Mouse (Mus musculus) CH12.LX (cell line): ENCODE results near the gene Chd4. TPM values are rescaled to one million over a fixed set of nuclear protein-coding genes. Genes with fewer than 3 reads are reported as not detected.

Experiments
- DNase-seq: peaks from one replicate; pipeline ENCODE4 v3.0.0-alpha.2; 2013; ENCODE audit errors: extremely low read depth
- H3K27ac ChIP-seq: 2 replicates; pipeline ENCODE4 v1.5.1; 2012; ENCODE audit warnings: low read depth, mild to moderate bottlenecking, control low read depth, moderate library complexity; ENCODE audit not compliant: insufficient read depth
- H3K27me3 ChIP-seq: replicated peaks from 2 replicates; pipeline ENCODE3; 2012; ENCODE audit warnings: inconsistent platforms
- H3K36me3 ChIP-seq, 2 experiments: replicated peaks in 1 of 2; 2 replicates each; pipeline versions ENCODE3 to v1.6.1; 2012; ENCODE audit warnings: inconsistent platforms in 1 of 2, low read length in 1 of 2, mild to moderate bottlenecking in 1 of 2, mixed read lengths in 1 of 2, moderate library complexity in 1 of 2; ENCODE audit not compliant: control insufficient read depth in 1 of 2, insufficient read depth in 1 of 2
- H3K4me1 ChIP-seq, 2 experiments: 2 replicates each; pipeline ENCODE4 v1.6.1; 2012; ENCODE audit warnings: inconsistent platforms in 1 of 2, moderate library complexity in 1 of 2; ENCODE audit not compliant: insufficient read depth in 2 of 2, control insufficient read depth in 1 of 2
- H3K4me2 ChIP-seq: 2 replicates; pipeline ENCODE4 v1.6.1; 2012; ENCODE audit warnings: low read depth, mild to moderate bottlenecking, control low read depth; ENCODE audit not compliant: poor library complexity, insufficient read depth, severe bottlenecking
- H3K4me3 ChIP-seq, 3 experiments: fragments of 150-350 bp in 1 of 3; sonication (generic) in 1 of 3; replicated peaks in 1 of 3; 2 replicates each; pipeline versions ENCODE3 to v1.5.1; 2011 to 2012; ENCODE audit warnings: low read depth in 2 of 3, low read length in 2 of 3, mild to moderate bottlenecking in 2 of 3, moderate library complexity in 2 of 3, control low read depth in 1 of 3, improper control_type of control experiment in 1 of 3, inconsistent platforms in 1 of 3, mixed read lengths in 1 of 3; ENCODE audit not compliant: poor library complexity in 1 of 3
- H3K79me2 ChIP-seq: replicated peaks from 2 replicates; pipeline ENCODE4 v1.6.1; 2012; ENCODE audit warnings: mild to moderate bottlenecking, moderate library complexity; ENCODE audit not compliant: control insufficient read depth, poor library complexity, insufficient read depth, severe bottlenecking; ENCODE audit errors: extremely low read depth
- H3K9ac ChIP-seq: 2 replicates; pipeline ENCODE4 v1.6.1; 2012; ENCODE audit warnings: low read depth, mild to moderate bottlenecking, control low read depth, moderate library complexity; ENCODE audit not compliant: insufficient read depth
- H3K9me3 ChIP-seq: replicated peaks from 2 replicates; pipeline ENCODE3; 2012; ENCODE audit warnings: low read length, inconsistent platforms, mixed read lengths
- CHD1 ChIP-seq: IDR thresholded peaks from 2 replicates; pipeline ENCODE4 v1.6.1; 2012; ENCODE audit warnings: low read depth, low read length, improper control_type of control experiment, inconsistent platforms
- CTCF ChIP-seq, 2 experiments: IDR thresholded peaks in 1 of 2; conservative IDR thresholded peaks in 1 of 2; 2 replicates each; pipeline ENCODE4 v1.5.1; 2011 to 2012; ENCODE audit warnings: low read depth in 2 of 2, low read length in 2 of 2, improper control_type of control experiment in 1 of 2, inconsistent platforms in 1 of 2, mild to moderate bottlenecking in 1 of 2, moderate library complexity in 1 of 2
- EP300 ChIP-seq: IDR thresholded peaks from 2 replicates; pipeline ENCODE4 v1.6.1; 2011; ENCODE audit warnings: low read length, improper control_type of control experiment
- ETS1 ChIP-seq: conservative IDR thresholded peaks from 2 replicates; pipeline ENCODE4 v1.6.1; 2012; ENCODE audit warnings: low read depth, mild to moderate bottlenecking, inconsistent platforms, low read length, improper control_type of control experiment, moderate library complexity
- GABPA ChIP-seq: IDR thresholded peaks from 2 replicates; pipeline ENCODE4 v1.6.1; 2012; ENCODE audit warnings: low read depth, low read length, improper control_type of control experiment, inconsistent platforms; ENCODE audit not compliant: insufficient replicate concordance
- JUN ChIP-seq: IDR thresholded peaks from 2 replicates; pipeline ENCODE4 v1.6.1; 2011; ENCODE audit warnings: low read depth, mild to moderate bottlenecking, low read length, improper control_type of control experiment, moderate library complexity; ENCODE audit not compliant: insufficient read depth
- JUND ChIP-seq: conservative IDR thresholded peaks from 2 replicates; pipeline ENCODE4 v1.6.1; 2011; ENCODE audit warnings: low read depth, low read length, improper control_type of control experiment
- MAFK ChIP-seq: IDR thresholded peaks from 2 replicates; pipeline ENCODE4 v1.6.1; 2011; ENCODE audit warnings: low read length, improper control_type of control experiment; ENCODE audit not compliant: insufficient replicate concordance
- MAZ ChIP-seq: IDR thresholded peaks from 2 replicates; pipeline ENCODE4 v1.6.1; 2012; ENCODE audit warnings: low read depth, mild to moderate bottlenecking, inconsistent platforms, low read length, improper control_type of control experiment, moderate library complexity
- MEF2A ChIP-seq: IDR thresholded peaks from 2 replicates; pipeline ENCODE4 v1.6.1; 2014; ENCODE audit warnings: low read depth, mild to moderate bottlenecking, inconsistent platforms, low read length, improper control_type of control experiment, borderline replicate concordance
- MXI1 ChIP-seq: IDR thresholded peaks from 2 replicates; pipeline ENCODE4 v1.6.1; 2011; ENCODE audit warnings: mild to moderate bottlenecking, low read depth, low read length, improper control_type of control experiment
- RAD21 ChIP-seq: IDR thresholded peaks from 2 replicates; pipeline ENCODE4 v1.6.1; 2011; ENCODE audit warnings: low read depth, mild to moderate bottlenecking, low read length, improper control_type of control experiment, moderate library complexity
- SMC3 ChIP-seq: IDR thresholded peaks from 2 replicates; pipeline ENCODE4 v1.6.1; 2011; ENCODE audit warnings: low read depth, low read length, improper control_type of control experiment
- TBP ChIP-seq: conservative IDR thresholded peaks from 2 replicates; pipeline ENCODE4 v1.6.1; 2011; ENCODE audit warnings: low read depth, low read length, improper control_type of control experiment
- USF1 ChIP-seq: IDR thresholded peaks from 2 replicates; pipeline ENCODE4 v1.6.1; 2014; ENCODE audit warnings: low read depth, mild to moderate bottlenecking, inconsistent platforms, low read length, improper control_type of control experiment
- USF2 ChIP-seq: conservative IDR thresholded peaks from 2 replicates; pipeline ENCODE4 v1.6.1; 2011; ENCODE audit warnings: low read depth, low read length, improper control_type of control experiment
- ZC3H11A ChIP-seq: IDR thresholded peaks from 2 replicates; pipeline ENCODE4 v1.6.1; 2012; ENCODE audit warnings: low read depth, mild to moderate bottlenecking, inconsistent platforms, low read length, improper control_type of control experiment
- ZKSCAN1 ChIP-seq: IDR thresholded peaks from 2 replicates; pipeline ENCODE4 v1.6.1; 2012; ENCODE audit warnings: low read depth, inconsistent platforms, low read length, improper control_type of control experiment, borderline replicate concordance
- dilution Hi-C: fragments of 300-500 bp; cut with MboI; formaldehyde crosslinking; loops from 2 replicates; pipeline ENCODE4 v1.14.3; 2020; ENCODE audit warnings: low sequenced_read_pairs; ENCODE audit not compliant: extremely low pct_unique_long_range_greater_than_20kb, extremely low pct_ligation_motif_present
- in situ Hi-C: fragments of 300-500 bp; cut with MboI; formaldehyde crosslinking; loops from 3 replicates; pipeline ENCODE4 v1.14.3; 2019; ENCODE audit warnings: low sequenced_read_pairs, low pct_ligation_motif_present, low pct_unique_long_range_greater_than_20kb, mixed read lengths
- polyA plus RNA-seq: library from polyadenylated mRNA; unstranded; fragments of >175 nt; gene quantifications from 2 replicates; pipeline ENCODE4 v1.2.1, GENCODE M21; 2012; ENCODE audit warnings: low read depth; ENCODE audit not compliant: insufficient read length
- total RNA-seq, 2 experiments: library from RNA; depleted of rRNA; stranded (reverse); fragments of 300-350 nt in 1 of 2; fragments of >200 nt in 1 of 2; gene quantifications; 2 replicates each; pipeline ENCODE4 v1.2.3; 2012 to 2014

Chd4 gene
- total and polyA plus RNA-seq, 3 experiments, result 72.7 to 200 (median 165) TPM

GRCm38 (mm10) chr6:125110927-125111326 lies 15.1 kb downstream of the Chd4 start:
- Histone ChIP-seq H3K4me1 (no peaks in the 10 kb centered on the region), H3K4me3 (no peak overlapping the region), H3K9me3 (peaks cover 10% of the 10 kb centered on the region), H3K9ac (no peak overlapping the region), H3K36me3 (peaks cover 85 to 94% of the 10 kb centered on the region in 2 experiments), H3K27ac (no peak overlapping the region), H3K27me3 (no peaks in the 10 kb centered on the region), H3K79me2 (no peaks in the 10 kb centered on the region), H3K4me2 (no peak overlapping the region)
- no peak for TF ChIP-seq MAZ
- TF ChIP-seq RAD21, result peak; percentile 9
- TF ChIP-seq SMC3, result peak; percentile 27; the same call in 1 of the 2 replicates
- TF ChIP-seq CTCF (conservative IDR thresholded peaks at IDR 0.05 in 1 of 2, IDR thresholded peaks at IDR 0.05 in 1 of 2; ENCODE audit: low read depth in 2 of 2, low read length in 2 of 2), result peak; percentile 18 to 55; a peak in 3 of 4 replicates
- in situ Hi-C loops, result no loop called here
- DNase-seq, result peak; percentile 52
- dilution Hi-C loops, result no loop called here

GRCm38 (mm10) chr6:125112553-125112952 lies 16.8 kb downstream of the Chd4 start:
- Histone ChIP-seq H3K27ac (no peak overlapping the region), H3K79me2 (no peaks in the 10 kb centered on the region), H3K4me1 (no peaks in the 10 kb centered on the region), H3K4me2 (no peak overlapping the region), H3K36me3 (peaks cover 83 to 93% of the 10 kb centered on the region in 2 experiments), H3K4me3 (no peak overlapping the region), H3K9me3 (peaks cover under 1% of the 10 kb centered on the region), H3K9ac (no peak overlapping the region), H3K27me3 (no peaks in the 10 kb centered on the region)
- DNase-seq, result no peak
- dilution Hi-C loops (no loop called here), in situ Hi-C loops (no loop called here)
- TF ChIP-seq MXI1, result no peak
- no peak for TF ChIP-seq MEF2A
- TF ChIP-seq CHD1, result no peak
- no peak for TF ChIP-seq GABPA
- no peak for TF ChIP-seq MAFK
- no peak for TF ChIP-seq ZC3H11A

- Histone ChIP-seq H3K79me2 (no peaks in the 10 kb centered on the region), H3K9ac (no peak overlapping the region), H3K4me1 (no peaks in the 10 kb centered on the region), H3K9me3 (no peaks in the 10 kb centered on the region), H3K36me3 (peaks cover 75 to 91% of the 10 kb centered on the region in 2 experiments), H3K4me3 (no peak overlapping the region), H3K27me3 (no peaks in the 10 kb centered on the region), H3K4me2 (no peak overlapping the region), H3K27ac (no peak overlapping the region)
- in situ Hi-C loops, result no loop called here
- dilution Hi-C loops, result no loop called here
- DNase-seq, result no peak
- TF ChIP-seq USF1 (no peak), JUND (no peak), TBP (no peak), ZKSCAN1 (no peak), USF2 (no peak), EP300 (no peak), ZC3H11A (no peak), ETS1 (no peak), JUN (no peak)
Measured at GRCm38 (mm10) chr6:125119387-125119786, 23.6 kb downstream of the Chd4 start.
